Mouse (Mus musculus): ENCODE data around the gene Dhx16.
A peak's percentile ranks its signal among the peaks of the same experiment; 100 is the strongest.
"Not testable (repeated sequence)": the region's sequence is repeated elsewhere in the genome, so short reads cannot be mapped to it uniquely, and the experiment has no call there.

Dhx16 gene

DNA sequence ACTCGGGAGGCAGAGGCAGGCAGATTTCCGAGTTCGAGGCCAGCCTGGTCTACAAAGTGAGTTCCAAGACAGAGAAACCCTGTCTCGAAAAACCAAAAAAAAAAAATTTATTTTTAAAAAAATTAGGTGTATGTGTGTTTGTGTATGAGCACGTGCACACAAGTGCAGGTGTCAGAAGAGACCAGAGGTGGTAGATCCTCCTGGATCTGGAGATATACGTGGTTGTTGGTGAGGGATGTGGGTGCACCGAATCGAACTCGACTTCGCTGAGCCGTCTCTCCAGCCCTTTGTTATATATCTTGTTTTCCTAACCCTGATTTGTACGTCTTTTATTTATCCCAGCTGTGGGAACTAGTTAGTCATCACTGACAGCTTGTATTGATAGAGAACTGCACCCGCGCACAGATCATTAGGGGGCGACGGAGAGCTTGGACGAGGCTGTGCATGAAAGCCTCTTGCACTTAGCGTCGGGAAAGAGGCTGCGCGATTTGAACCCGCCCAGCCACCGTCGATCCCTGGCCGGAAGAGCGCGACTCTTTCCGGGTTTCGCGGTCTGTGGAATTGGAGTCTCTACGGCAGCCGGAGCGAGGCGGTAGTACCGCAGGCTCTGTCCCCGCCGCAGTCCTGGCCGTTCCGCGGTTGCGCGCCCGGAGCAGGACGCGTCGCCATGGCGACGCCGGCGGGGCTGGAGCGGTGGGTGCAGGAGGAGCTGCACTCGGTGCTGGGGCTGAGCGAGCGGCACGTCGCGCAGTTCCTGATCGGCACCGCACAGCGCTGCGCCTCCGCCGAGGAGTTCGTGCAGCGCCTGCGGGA, at the start of gene Dhx16:
Dhx16 (plus strand) TSS at position 575 of the 813 bp plus-strand sequence.
- DNase-seq (ENCODE audit: low read depth): peak; percentile 97

DNA sequence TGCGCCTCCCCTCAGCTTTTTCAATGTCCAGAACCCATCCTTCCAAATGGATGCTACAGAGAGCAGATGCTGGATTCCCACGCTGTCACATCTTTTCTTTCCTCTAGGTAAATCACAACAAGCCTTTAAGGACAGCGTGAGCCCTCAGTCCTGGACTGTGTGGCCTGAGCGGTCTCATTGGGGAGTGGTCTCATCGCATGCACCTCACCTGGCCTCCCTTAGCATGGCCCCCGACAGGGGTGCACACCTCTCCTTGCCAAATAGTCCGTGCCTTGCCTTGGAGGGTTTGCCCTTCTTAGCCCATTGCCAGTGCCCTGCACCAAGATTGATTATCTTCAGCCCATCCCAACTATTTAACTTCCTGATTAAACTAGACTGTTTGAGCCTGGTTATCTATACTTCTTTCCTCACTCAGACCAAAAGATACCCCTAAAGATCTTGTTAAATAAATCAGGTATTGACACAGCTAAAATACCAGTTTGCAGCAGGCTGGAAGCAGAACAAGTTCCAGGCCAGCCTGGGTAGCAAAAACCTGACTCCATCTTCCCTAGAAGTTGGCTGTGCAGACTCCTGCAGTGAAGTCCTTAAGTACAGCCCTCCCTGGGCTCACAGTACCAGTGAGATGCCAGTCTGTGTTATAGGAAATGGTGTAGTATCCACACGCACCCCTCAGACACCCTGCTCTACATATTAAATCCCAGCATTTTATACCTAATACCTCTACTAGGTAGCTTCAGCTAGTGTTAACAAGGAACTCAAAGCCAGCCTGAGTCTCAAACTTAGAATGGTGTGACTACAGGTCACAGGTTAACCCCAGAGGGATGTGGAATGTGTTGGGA, 47.0 kb upstream of the Dhx16 start:
- no peak for DNase-seq (ENCODE audit: low read depth)

DNA sequence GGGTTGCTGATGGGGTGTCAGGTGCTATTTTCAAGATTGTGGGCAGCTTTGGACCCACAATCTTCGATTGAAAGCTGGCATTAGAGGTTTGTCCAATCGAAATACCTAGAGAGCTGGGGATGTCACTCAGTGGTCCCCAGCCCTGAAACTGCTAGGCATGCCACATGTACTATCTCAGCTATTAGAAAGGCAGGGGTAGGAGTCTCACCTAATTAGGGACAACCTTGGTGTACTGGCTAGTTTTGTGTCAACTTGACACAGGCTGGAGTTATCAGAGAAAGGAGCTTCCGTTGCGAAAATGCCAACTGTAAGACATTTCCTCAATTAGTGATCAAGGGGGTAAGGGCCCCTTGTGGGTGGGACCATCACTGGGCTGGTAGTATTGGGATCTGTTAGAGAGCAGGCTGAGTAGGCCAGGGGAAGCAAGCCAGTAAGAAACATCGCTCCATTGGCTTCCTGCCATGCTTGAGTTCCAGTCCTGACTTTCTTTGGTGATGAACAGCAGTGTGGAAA, 46.3 kb upstream of the Dhx16 start:
- DNase-seq (ENCODE audit: low read depth): no peak

DNA sequence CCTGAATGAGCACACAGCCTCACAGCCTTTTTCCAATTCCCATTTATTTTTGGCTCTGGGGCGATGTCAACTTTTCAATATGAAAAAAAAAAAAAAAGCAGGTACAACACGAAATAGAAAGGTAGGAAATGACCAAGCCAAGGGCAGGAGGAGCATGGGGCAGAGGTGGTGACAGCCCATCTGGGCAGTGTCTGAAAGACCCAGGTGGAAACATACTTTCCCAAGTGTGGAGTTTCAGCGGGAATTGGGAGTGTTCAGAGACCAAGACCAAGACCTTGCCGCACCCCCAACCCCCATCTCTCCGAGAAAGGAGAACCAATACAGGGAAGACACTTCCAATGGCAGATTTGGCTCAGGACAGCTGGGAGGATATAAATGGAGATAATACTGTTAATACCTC, 45.7 kb upstream of the Dhx16 start:
- no peak for DNase-seq (ENCODE audit: low read depth)

DNA sequence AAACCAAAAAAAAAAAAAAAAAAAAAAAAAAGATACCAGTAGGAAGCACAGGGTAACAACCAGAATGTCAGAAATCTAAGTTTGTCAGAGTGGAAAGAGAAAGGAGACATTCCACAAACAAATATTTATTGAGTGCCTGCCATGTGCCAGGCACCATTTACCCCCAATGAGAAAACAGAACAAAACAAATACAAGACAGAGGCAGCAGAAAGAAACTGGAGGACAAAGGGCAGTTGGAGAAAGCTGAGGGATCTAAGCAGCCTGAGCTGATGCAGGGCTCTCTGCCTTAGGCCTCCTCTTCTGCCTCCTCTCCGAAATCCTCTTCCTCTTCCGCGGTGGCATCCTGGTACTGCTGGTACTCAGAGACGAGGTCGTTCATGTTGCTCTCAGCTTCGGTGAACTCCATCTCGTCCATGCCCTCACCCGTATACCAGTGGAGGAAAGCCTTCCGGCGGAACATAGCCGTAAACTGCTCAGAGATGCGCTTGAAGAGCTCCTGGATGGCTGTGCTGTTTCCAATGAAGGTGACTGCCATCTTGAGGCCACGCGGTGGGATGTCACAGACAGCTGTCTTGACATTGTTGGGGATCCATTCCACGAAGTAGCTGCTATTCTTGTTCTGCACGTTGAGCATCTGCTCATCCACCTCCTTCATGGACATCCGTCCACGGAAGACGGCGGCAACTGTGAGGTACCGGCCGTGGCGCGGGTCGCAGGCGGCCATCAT, 44.8 kb upstream of the Dhx16 start:
- peak; percentile 40 for DNase-seq (ENCODE audit: low read depth)

DNA sequence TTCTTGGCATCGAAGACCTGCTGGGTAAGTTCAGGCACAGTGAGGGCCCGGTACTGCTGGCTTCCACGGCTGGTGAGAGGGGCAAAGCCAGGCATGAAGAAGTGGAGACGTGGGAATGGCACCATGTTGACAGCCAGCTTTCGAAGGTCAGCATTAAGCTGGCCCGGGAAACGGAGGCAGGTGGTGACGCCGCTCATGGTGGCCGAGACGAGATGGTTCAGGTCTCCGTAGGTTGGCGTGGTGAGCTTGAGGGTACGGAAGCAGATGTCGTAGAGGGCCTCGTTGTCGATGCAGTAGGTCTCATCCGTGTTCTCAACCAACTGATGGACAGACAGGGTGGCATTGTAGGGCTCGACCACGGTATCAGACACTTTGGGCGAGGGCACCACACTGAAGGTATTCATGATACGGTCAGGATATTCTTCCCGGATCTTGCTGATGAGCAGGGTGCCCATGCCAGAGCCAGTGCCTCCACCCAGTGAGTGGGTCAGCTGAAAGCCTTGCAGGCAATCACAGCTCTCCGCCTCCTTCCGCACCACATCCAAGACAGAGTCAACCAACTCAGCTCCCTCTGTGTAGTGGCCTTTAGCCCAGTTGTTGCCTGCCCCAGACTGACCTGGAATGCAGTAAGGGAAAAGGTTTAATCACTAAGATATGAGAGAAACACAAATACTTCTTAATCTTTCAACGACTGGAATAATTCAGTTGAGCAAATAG, 44.0 kb upstream of the Dhx16 start:
- no peak for DNase-seq (ENCODE audit: low read depth)

DNA sequence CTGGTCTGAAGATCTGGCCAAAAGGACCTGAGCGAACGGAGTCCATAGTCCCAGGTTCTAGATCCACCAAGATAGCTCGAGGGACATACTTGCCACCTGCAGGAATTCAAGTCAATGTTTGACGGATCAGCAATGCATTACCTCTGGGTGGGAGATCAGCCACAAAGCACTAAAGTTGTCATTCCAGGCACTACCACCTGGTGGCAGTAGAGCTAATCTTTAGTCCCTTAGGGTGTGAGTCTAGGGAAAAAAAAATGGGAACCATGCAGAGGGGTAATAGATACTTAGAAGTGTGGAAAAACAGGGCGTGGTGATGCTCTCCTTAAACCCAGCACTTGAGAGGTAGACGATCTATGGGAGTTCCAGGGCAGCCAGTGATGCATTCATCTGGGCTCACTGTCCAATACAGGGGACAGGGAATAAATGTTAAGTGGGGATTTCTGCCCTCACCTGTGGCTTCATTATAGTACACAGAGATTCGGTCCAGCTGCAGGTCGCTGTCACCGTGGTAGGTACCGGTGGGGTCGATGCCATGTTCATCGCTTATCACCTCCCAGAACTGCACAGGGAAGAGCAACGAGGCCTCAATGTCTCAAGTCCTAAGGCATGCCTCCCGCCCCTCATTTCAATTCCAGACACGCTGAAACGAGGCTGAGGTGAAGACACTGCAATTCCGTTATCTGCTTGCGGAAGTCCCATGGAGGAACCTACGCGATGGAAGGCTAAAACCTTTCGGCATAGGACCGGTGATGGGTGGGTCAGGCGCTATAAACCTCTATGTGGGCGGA, 43.2 kb upstream of the Dhx16 start:
- DNase-seq (ENCODE audit: low read depth): peak; percentile 92

DNA sequence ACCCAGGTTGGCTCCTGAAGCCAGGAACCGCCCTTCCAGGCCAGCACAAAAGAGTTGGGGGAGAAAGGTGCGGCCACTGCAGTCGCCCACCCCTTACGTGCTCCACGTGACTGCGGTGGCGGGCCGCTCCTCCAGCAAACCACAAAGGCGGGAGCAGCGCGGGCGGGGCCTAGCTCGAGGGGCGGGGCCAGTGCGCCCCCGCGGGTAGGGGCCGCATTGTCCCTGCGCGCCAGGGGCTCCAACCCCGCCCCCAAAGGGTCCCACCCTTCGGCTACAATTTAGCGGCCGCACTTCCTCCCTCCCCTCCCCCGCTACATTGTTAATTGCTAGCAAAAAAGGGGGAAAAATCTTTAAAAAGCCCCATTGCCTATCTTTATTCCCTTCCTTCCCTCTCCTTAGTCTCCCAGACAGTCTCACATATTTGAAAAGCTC, 42.6 kb upstream of the Dhx16 start:
- DNase-seq (ENCODE audit: low read depth): peak; percentile 74

DNA sequence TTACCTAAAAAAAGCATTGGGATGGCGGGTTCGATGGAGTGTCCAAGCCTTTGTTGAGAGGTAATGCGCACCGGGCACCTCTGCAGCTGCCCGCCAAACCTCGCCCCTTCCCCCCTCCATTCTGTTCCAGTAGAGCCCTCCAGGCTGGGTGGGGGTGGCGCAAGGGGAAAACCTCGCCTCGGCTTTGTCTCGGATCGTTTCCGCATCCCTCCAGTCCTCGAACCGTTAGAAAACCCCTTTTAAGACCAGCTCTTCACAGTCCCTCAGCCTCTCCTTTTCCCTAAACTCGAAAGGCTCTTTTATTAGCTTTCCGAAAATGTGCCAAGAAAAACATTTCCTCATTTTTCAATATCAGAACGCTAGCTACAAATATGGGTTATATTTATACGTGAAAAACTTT, 42.1 kb upstream of the Dhx16 start:
- peak; percentile 50 for DNase-seq (ENCODE audit: low read depth)

DNA sequence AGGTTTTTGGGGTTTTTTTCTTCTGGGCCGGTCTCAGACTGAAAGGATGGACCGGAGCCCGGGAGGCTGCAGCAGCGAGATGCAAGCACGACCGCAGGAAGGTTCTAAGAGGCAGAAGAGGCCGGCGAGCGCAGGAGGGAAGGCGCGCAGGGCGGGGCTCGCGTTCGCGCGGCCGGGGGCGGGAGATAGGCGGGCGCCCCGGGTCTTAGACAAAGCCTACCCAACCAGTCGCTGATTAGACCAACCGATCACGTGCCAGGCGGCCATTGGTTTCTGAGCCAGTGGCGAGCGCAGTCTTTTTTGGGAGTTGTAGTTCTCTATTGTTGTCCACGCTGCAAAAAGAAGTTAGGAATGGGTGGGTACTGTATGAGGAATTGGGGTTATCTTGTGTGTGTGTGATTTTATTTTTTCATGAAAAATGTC, 41.5 kb upstream of the Dhx16 start, which contains the start of gene Tubb5:
Tubb5 (minus strand) TSS at position 185 of the 423 bp plus-strand sequence.
- DNase-seq (ENCODE audit: low read depth): peak; percentile 90

DNA sequence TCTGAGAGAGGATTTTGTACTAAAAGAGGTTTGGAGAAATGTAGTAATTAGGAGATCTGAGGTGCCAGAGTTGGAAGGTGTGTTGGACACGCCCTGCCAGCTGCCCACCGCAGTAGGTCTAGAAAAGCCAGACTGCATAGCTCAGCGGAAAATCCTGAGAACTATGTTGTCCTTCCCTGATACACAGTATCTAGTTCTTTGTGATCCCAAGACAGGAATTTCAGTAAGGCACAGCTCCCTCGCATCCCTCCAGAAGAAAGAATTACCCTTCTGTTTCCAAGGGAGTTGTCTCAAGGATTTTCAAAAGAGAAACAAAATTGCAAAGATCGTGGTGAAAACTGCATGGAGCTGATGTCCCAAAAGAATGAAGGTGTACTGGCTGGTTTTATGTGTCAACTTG, 41.0 kb upstream of the Dhx16 start:
- DNase-seq (ENCODE audit: low read depth): no peak

DNA sequence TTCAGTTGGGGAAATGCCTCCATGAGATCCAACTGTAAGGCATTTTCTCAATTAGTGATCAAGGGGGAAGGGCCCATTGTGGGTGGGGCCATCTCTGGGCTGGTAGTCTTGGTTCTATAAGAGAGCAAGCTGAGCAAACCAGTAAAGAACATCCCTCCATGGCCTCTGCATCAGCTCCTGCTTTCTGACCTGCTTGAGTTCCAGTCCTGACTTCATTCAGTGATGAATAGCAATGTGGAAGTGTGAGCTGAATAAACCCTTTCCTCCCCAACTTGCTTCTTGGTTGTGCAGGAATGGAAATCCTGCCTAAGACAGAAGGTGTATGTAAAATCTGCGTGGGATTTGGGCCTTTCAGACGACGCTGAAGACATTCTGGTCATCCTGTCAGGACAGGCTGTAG, 40.6 kb upstream of the Dhx16 start:
- DNase-seq (ENCODE audit: low read depth): not testable (repeated sequence)

DNA sequence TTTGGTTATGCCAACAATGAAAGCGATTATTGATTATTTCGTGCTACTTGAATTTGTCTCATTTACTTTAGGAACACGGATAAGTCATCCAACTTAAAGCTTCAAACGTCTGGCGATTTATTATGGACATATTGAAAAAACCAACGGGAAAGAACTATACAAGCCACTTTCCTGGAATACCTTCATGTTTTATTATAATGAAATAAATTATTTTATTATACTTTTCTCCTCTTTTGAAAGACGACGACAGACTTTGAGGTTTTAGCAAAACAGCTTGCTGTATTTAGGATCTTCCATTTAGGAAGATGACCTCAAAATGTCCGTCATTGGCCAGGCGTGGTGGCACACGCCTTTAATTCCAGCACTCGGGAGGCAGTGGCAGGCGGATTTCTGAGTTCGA, 39.1 kb upstream of the Dhx16 start:
- peak; percentile 41 for DNase-seq (ENCODE audit: low read depth)

DNA sequence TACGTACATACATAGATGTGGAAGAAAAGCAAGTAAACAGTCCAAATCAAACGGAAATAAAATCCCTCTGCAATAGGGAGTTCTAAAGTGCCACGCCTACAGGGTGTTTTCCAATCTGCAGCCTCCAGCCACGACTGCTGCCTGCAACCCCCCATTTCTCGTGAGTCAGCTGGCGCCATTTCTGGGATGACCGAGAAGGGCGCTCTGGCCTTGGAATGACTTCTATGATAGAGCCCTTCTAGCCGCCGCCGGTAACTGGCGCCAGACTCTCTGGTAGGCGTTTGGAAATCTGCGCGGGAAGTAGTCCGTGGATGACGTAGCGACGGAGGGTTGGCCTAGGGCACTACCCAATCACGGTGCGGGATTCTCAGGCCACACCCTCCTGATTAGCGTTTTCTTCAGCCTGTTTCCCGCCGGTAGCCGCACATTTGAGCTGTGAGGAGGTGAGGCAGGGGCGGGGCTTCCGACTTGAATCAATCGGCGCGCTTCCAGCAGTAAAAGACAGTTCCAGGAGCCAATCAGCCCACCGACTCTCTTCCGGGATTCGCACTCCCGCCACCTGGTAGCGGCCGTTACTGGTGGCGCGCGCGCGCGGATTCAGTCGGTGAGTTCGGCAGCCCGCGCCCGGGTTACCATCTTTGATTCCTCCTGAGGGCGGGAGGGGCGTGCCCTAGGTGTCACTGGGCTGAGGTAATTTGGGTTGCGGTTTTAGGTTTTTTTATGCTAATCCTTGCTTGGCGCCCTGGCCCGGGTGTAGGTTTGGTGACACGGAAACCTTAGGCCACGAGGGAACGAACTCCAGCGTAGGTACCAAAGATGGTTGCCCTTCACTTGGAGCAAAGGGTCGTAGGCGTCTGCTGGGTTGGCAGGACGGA, 38.3 kb upstream of the Dhx16 start, which contains the start of gene Mdc1:
Mdc1 (plus strand) TSS at position 440 of the 875 bp plus-strand sequence.
- DNase-seq (ENCODE audit: low read depth): peak; percentile 99

DNA sequence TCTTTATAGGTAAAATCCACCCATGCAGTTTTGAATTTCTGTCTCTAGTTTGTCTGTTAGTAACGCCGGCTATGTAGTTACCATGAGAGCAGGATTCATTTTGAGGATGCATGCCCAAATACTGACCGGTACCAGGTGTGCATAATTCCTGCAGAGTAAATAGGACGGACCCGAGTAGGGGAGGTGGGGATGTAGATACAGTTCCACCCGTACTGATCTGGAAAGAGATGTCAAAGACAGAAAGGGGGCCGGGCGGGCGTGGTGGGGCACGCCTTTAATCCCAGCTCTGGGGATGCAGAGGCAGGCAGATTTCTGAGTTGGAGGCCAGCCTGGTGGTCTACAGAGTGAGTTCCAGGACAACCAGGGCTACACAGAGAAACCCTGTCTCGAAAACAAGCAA, 37.6 kb upstream of the Dhx16 start:
- no peak for DNase-seq (ENCODE audit: low read depth)

DNA sequence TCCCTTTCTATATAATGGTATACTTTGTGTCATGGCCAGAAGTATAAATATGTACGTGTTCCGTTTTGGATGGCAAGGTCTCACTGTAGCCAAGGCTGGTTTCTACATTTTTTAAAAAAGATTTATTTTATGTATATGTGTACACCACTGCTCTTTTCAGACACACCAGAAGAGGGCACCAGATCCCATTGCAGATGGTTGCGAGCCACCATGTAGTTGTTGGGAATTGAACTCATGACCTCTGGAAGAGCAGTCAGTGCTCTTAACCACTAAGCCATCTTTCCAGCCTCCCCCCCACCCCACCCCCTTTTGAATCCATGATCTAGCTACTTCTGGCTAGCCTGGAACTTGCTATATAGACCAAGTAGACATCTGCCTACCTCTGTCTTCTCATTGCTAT, 36.1 kb upstream of the Dhx16 start:
- no peak for DNase-seq (ENCODE audit: low read depth)

DNA sequence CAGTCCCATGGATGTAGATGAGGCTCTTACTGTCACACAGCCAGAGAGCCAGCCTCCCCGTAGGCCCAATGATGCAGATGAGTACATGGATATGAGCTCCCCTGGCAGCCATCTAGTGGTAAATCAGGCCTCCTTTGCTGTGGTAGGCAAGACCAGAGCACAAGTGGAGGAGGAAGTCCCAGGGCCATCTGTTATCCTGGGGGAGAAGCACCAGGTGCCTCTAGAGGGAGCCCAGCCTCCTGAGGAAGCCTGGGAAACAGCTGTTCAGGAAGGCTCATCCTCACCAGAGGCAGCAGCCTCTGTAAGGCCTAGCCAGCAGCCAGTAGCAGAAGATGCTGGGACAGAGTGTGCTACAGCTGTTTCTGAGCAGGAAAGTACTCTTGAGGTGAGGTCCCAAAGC, 31.5 kb upstream of the Dhx16 start:
- DNase-seq (ENCODE audit: low read depth): no peak

DNA sequence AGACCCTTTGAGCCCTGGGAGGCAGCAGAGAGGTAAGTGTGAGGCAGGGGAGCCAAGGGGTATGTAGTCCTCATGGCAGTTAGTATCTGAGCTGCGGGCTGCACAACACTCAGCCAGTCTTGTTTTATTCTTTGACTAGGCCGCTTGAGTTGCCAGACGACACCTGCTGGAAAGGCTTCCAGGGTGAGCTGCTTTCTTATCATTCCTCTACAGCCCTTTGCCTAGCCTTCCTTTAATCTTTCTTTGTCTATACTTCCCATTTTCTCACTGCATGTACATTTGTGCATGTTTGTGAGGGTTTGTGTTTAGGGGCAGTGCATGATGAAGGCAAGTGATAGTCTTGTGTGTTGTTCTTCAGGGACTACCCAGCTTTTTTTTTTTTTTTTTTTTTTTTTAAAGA, 28.6 kb upstream of the Dhx16 start:
- no peak for DNase-seq (ENCODE audit: low read depth)

DNA sequence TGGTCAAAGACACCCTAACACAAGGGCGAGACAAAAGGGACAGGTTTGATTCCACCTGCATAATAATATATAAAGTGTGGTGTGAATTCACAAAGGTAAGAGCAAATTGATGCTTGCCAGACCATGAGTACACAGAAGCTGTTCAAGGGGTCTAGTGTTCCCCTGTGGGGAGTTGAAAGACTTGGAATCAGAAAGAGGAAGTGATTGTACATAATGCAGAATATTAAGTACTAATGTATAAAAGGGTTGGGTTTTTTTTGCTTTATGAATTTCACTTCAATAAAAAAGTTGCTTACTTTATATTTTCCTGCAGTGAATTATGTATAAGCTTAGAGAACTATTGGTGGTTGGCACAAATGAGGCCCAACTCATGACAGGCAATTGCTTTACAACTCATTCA, 20.2 kb upstream of the Dhx16 start:
- no peak for DNase-seq (ENCODE audit: low read depth)

DNA sequence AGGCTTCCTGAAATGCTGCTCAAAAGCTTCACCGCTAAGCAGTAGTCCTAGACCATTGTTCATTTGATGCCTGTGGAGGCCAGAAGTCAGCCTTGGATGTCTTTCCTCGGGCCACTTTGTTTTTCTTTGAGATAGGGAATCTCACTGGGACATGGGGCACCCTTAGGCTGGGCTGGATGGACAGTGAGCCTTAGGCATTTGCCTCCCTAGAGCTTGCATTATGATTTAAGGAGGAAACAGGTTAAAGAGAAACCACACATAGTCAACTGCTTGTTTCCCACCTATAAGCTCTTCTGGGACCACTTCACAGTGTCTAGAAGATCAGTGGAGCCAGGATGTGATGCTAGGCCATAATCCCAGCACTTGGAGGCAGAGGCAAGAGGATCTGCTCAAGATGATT, 19.8 kb upstream of the Dhx16 start:
- no peak for DNase-seq (ENCODE audit: low read depth)

Data from naive thymus-derived CD4-positive, alpha-beta T cell, adult 2 months (primary cell).